Mouse (Mus musculus) layer of hippocampus, adult 18-20 months (tissue): ENCODE measurements around the gene Pcsk4. TPM values are rescaled to one million over a fixed set of nuclear protein-coding genes. Genes with fewer than 3 reads are reported as not detected.
A peak's percentile ranks its signal among the peaks of the same experiment; 100 is the strongest.

Experiments used
- DNase-seq, 2 experiments: peaks; one replicate each; pipeline ENCODE4 v3.0.0; 2022; ENCODE audit warnings: low spot score in 2 of 2
- total RNA-seq, 2 experiments: library from RNA; stranded (reverse); gene quantifications; 2 replicates each; pipeline ENCODE4 v1.2.3; 2021

Gene Pcsk4
- total RNA-seq, 2 experiments from 2014 or later, result 3.5 to 3.8 TPM

DNA sequence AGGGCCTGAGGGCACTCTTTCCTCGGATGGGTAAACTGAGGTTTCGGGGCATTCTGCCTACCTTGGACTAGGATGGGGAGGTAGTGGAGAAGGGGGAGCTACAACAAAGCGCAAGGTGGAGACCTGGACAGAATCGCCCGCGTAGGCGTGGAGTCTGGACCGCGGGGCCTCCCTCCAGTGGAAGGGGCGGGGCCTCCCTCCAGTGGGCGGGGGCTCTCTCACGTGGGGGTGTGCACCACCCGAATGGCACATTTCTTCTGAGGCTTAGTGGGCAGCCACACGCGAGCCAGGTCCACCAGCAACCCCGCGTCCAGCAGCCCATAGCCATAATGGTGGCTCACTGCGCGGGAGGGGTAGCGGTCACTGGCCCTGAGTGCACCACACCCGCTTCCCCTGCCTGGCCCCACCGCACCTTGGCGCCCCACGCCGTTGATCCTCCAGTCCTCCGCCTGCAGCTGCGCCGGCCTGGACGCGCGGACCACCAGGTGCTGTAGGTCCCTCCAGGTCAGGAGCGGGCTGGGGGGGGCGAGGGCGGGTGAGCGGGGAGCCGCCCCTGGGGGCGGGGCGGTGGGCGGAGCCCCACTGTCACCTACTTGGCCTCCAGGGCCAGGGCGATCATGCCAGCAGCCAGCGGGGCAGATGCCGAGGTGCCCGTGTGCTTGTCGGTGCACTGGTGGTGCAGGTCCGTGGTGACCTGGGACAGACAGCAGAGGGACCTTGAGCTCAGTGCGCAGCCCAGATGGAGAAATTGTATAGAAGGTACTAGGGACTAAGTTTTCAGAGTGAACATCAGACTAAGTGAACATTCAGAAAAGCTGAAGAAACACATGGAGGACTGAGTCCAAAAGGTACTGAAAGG is 5.8 kb downstream of the Pcsk4 start:
- DNase-seq, result no peak

DNA sequence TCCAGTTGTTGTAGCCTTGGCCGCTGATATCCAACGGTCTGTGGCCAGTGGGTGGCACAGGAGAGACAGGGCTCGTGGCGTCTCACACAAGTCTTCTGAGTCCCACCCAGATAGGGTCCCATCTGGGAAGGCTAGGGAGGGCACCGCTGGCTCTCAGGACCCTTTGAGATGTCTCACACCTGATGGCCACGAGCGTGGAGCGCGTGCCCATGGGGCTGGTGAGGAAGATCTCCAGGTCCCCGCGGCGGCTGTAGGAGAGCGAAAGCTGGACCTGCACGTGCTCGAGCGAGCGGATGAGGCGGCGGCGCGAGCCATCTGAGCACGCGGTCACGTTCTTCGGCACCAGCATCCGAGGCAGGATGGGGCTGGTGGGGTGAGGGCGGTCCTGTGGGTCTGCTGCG is 6.5 kb downstream of the Pcsk4 start:
- DNase-seq, result no peak

DNA sequence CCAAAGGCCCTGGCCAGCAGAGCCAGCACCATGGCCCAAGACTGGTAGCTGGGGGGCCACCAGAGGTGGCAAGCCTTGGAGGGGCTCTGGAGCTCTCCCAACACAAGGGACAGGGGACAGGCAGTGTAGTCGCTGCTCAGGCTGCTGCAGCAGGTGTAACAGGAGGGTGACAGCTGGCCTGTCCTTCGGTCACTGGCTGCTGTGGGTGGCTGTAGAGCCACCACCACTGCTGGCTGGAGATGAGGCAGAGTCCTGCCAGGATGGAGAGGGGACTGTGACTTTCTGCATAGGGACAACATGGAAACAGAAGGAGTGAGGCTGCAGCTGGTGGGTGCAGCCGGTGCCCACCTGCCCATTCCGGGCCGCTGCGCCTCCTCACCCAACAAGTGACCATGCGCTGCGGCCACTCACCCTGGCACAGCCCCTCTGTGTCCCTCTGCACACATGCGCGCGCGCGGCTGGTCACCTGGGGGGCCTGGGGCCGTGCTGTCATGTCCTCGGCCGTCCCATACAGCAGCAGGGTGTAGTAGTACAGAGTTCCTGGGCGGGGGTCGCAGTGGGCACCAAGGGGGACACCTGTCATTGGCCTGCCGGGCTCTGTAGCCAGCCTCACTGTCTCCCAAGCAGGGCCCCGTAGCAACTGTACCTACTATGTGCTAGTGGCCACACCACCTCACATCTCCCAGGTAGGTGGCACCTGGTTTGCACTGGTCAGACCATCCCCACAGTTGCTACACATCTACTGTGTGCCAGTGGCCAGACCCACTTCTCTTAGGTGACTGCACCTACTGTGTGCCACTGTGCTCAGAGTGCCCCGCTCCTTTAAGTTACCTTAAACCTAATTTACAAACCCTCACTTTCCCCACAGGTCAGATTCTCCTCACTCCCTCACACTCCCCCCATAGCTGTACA is 7.4 kb downstream of the Pcsk4 start:
- DNase-seq, result no peak

- no peak for DNase-seq
Measured at GRCm38 (mm10) chr10:80321014-80321669, 8.2 kb downstream of the Pcsk4 start.

- peak; percentile 91 to 95 for DNase-seq
Measured at GRCm38 (mm10) chr10:80320340-80320760, 8.9 kb downstream of the Pcsk4 start, which contains the start of gene 2310011J03Rik. TSS of gene 2310011J03Rik (minus strand) at chr10:80320537.

- no peak for DNase-seq
Measured at GRCm38 (mm10) chr10:80317011-80317410, 12.3 kb downstream of the Pcsk4 start.

DNA sequence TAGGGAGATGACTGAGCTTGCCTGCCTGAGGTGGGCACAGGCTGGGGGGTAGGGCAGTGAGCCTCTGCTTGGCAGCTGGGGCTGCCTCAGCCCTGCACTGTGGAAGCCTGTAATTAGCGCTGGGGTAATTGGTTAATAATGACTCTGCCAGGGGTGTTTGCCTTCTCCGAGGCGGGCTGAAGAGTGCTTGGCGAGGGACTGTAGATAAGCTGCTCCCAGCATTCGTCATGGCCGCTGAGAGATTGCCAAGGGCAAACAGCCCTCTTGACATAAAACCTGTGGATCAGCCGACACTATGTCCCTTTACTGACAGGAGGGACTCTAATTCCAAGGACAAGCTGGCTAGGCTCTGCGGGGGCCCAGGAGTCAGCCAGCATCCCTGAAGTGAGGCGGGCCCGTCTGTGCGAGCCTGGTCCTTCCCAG is 12.9 kb downstream of the Pcsk4 start:
- no peak for DNase-seq

GRCm38 (mm10) chr10:80315315-80315714 is 14.0 kb downstream of the Pcsk4 start:
- no peak for DNase-seq

- DNase-seq, result no peak
Measured at GRCm38 (mm10) chr10:80314494-80315001, 14.8 kb downstream of the Pcsk4 start.

GRCm38 (mm10) chr10:80313627-80314201 is 15.6 kb downstream of the Pcsk4 start:
- DNase-seq, result no peak

DNA sequence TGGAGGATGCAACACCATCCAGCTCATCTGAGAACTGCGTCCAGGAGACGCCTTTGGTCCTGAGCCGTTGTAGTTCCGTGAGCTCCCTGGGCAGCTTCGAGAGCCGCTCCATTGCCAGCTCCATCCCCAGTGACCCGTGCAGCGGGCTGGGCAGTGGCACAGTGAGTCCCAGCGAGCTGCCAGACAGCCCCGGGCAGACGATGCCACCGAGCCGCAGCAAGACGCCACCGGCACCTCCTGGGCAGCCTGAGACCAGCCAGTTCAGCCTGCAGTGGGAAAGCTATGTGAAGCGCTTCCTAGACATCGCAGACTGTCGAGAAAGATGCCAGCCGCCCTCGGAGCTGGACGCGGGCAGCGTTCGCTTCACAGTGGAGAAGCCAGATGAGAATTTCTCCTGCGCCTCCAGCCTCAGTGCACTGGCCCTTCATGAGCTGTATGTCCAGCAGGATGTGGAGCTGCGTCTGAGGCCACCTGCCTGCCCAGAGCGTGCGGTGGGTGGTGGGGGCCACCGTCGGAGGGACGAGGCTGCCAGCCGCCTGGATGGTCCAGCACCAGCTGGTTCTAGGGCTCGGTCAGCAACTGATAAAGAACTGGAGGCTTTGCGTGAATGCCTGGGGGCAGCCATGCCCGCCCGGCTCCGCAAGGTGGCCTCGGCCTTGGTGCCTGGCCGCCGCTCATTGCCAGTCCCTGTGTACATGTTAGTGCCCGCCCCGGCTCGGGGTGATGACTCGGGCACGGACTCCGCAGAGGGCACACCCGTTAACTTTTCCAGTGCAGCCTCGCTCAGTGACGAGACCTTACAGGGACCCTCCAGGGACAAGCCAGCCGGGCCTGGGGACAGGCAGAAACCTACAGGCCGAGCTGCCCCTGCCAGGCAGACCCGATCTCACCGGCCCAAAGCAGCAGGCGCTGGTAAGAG is 16.5 kb downstream of the Pcsk4 start:
- DNase-seq, result no peak

DNA sequence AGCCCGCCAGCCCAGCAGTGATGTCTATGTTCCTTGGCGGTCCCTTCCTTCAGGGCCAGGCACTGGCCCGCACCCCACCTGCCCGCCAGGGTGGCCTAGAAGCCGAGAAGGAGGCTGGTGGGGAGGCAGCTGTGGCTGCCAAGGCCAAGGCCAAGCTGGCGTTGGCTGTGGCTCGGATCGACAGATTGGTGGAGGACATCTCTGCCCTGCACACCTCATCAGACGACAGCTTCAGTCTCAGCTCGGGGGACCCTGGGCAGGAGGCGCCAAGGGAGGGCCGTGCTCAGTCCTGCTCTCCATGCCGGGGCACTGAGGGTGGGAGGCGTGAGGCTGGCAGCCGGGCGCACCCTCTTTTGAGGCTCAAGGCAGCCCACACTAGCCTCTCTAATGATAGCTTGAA is 17.7 kb downstream of the Pcsk4 start:
- DNase-seq, result no peak

GRCm38 (mm10) chr10:80304862-80305261 is 24.4 kb downstream of the Pcsk4 start:
- no peak for DNase-seq

DNA sequence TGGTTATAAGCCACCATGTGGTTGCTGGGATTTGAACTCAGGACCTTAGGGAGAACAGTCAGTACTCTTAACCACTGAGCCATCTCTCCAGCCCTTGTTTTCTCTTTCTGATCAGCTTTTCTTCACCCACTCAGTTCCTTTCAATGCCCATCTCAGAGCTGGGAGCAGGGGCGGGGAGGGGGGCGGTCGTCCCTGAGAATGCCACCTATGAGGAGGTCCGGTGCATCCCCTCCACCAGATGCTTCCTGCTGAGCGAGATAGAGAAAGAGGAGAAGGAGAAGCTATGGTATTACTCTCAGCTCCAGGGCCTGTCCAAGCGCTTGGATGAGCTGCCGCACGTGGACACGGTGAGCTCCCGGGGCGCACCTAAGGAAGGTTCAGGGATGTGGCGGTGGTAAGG is 24.8 kb downstream of the Pcsk4 start:
- no peak for DNase-seq

DNA sequence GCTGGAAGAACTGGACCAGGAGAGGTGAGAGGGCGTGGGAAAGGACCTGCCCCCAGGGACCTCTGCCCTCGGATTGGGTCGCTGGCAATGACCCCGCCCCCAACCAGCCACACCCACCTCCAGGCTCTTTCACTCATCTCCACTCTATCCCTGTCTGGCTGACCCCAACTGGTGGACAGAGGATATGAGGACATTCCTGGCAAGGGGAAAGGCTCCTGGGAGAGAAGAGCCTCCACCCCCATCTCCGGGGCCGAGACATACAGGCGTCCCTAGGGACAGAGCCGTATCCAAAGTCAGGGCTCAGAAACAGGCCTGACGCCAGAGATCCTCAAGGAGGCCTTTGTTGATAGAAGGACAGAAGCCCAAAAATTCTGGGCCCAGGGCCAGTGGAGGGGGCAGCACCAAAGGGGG is 26.8 kb downstream of the Pcsk4 start:
- peak in 1 of 2 experiments; percentile 68 for DNase-seq

DNA sequence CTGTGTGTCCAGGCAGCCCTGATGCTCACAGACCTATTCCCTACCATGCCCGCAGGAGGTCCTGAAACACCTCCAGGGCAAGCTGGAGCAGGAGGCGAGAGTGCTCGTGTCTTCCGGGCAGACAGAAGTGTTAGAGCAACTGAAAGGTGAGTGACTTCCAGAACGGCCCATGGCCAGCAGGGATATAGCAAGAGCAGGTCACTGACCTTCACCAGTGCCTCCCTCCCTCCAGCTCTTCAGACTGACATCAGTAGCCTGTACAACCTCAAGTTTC is 27.3 kb downstream of the Pcsk4 start:
- DNase-seq, result no peak

DNA sequence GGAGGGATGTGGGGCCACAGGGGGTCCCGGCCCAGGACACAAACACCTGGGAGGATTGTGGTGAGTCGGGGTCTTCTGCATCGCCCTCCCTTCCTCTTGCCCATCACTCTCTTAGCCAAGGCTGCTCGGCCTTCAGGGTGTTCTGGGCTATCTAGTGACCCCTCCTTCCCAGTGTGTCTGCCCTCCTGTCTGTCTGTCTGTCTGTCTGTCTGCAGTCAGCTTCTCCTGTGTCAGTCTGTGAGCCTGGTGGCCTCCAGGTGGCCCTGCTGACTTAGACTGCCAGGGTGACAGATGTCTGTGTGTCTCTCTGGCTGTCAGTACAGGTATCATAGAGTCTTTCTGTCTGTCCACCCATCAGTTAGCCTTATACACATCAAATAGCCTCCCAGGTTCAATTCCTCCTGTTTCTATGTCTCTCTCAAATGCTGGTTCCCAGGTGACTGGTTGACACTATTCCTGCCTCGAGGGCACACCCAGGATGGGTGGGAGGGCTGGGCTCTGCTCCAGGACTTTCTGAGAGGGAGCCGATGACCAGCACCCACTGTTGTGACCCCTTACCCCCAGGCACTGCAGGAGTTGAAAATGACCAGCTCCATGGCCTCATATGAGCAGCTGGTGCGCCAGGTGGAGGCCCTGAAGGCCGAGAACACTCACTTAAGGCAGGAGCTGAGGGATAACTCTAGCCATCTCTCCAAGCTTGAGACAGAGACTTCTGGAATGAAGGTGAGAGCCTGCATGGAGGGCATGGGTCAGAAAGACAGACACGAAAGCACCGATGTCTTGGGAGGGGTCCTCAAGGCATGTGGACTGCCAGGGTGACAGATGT is 27.8 kb downstream of the Pcsk4 start:
- no peak for DNase-seq

- no peak for DNase-seq
Measured at GRCm38 (mm10) chr10:80300672-80301181, 28.6 kb downstream of the Pcsk4 start.

DNA sequence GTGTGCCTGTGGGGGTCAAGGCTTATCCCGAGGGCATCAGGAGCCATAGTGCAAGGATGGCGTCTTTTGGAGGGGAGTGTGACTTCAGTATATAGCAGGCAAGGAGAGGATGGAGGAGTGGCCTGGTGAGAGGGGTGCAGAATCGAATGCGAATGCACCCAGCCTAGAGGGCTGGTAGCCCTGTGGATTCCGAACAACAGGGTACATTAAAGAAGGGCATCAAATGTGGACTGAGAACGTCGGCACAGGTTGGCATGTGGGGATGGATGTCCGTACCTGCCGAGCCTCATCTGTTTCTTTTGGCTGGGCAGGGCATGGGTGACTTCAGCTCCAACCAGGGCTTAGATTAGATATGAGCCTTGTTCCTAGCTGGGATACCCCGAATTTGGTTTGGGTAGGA is 29.5 kb downstream of the Pcsk4 start:
- DNase-seq, result no peak
